Mouse (Mus musculus) midbrain, embryonic 10.5 days (tissue): ENCODE data around the gene Cd164l2. TPM values are rescaled to one million over a fixed set of nuclear protein-coding genes. Genes with fewer than 3 reads are reported as not detected.

Experiments
- DNase-seq: peaks from one replicate; pipeline ENCODE4 v3.0.0-alpha.2; 2017; ENCODE audit warnings: low spot score
- H3K27ac ChIP-seq: fragments of 300-500 bp; sonication (generic); replicated peaks from 2 replicates; pipeline ENCODE4 v1.5.1; 2016; ENCODE audit warnings: mild to moderate bottlenecking
- H3K27me3 ChIP-seq: fragments of 300-500 bp; sonication (generic); 2 replicates; pipeline ENCODE4 v1.6.1; 2016; ENCODE audit warnings: low read depth, mild to moderate bottlenecking; ENCODE audit not compliant: poor library complexity, severe bottlenecking
- H3K36me3 ChIP-seq: fragments of 300-500 bp; sonication (generic); 2 replicates; pipeline ENCODE4 v1.6.1; 2016; ENCODE audit warnings: mild to moderate bottlenecking, moderate library complexity
- H3K4me1 ChIP-seq: fragments of 300-500 bp; sonication (generic); 2 replicates; pipeline ENCODE4 v1.6.1; 2016
- H3K4me3 ChIP-seq: fragments of 300-500 bp; sonication (generic); 2 replicates; pipeline ENCODE4 v1.5.1; 2016; ENCODE audit warnings: mild to moderate bottlenecking, moderate library complexity
- H3K9me3 ChIP-seq: fragments of 300-500 bp; sonication (generic); replicated peaks from 2 replicates; pipeline ENCODE4 v1.6.1; 2016; ENCODE audit warnings: mild to moderate bottlenecking
- WGBS: fragments of 180-500 bp; shearing (Covaris S2); methylation state at CpG from one replicate; pipeline ENCODE4 v1.1.7; 2016; 5-methylcytosine and 5-hydroxymethylcytosine counted together
- polyA plus RNA-seq: library from polyadenylated mRNA; unstranded; fragments of >200 nt; fragmentation: Nextera tagmentation; extraction: Ambion mirVana; gene quantifications from 2 replicates; pipeline ENCODE4 v1.2.1, GENCODE M21; 2016

Cd164l2 gene
- polyA plus RNA-seq, 1 experiment from 2014 or later, result 1.7 TPM

DNA sequence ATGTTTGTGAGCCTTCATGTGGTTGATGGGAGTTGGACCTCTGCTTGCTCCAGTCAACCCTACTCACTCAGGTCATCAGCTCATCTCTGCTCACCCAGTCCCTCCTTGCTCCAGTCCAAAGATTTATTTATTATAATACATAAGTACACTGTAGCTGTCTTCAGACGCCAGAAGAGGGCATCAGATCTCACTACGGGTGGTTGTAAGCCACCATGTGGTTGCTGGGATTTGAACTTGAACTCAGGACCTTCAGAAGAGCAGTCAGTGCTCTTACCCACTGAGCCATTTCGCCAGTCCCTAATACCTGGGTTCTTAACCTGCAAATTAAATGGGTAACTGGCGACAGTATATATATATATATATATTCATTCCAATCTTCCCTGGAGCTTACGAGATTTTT, 23.5 kb downstream of the Cd164l2 start:
- Histone ChIP-seq H3K4me1 (peaks cover 7% of the 10 kb centered on the region), H3K9me3 (no peaks in the 10 kb centered on the region), H3K27me3 (peaks cover 52% of the 10 kb centered on the region), H3K4me3 (no peak overlapping the region), H3K27ac (no peak overlapping the region), H3K36me3 (no peaks in the 10 kb centered on the region)
- WGBS, result 82% methylated on average over 5 of the region's 5 CpGs
- DNase-seq, result no peak

DNA sequence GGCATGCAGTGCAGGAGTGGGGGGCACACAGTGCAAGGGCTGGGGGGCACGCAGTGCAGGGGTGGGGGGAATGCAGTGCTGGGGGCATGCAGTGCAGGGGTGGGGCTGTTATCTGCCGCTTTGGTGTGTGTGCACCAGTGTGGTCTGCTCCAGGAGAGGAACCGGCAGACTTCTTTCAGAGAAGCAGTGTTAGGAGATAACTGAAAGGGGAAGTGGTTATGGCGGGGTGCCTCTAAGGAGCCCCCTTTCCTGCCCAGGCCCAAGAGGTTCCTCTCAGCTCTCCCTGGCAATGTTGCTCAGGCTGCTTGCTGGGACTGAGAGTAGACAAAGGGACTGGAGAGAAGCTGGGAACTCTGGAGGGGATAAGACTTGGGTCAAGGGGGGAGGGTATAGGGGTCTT, 26.0 kb downstream of the Cd164l2 start:
- Histone ChIP-seq H3K27ac (no peak overlapping the region), H3K4me1 (peaks cover 26% of the 10 kb centered on the region), H3K36me3 (no peaks in the 10 kb centered on the region), H3K27me3 (peaks cover 77% of the 10 kb centered on the region), H3K4me3 (no peak overlapping the region), H3K9me3 (no peaks in the 10 kb centered on the region)
- whole genome bisulfite sequencing, result 71% methylated on average over 4 of the region's 4 CpGs
- DNase-seq, result no peak

DNA sequence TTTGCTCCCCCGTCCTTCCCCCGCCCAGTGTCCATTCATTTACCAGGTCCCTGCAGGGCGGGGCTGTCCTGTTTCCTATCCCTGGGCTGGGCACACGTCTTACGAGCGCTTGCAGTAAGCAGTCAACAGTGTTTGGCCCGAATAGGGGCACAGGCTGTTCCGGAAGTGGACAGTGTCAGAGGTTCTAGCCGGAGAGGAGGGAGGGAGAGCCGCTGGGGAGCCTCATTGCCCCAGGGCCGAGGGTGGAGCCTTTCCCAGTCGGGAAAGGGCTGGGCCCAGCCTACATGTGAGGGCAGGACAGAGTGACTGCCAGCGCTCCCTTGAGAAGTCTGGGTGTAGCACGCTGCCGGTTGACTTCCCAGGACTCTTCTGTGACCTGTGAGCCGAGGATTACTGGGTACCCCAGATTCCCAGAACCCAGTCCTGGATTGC, 28.6 kb downstream of the Cd164l2 start, which contains the start of gene Map3k6:
Map3k6 (plus strand) TSS at position 329 of the 432 bp plus-strand sequence.
- H3K4me3 ChIP-seq, result peak within 1 kb of the TSS; percentile 70
- WGBS, result 4% methylated on average over 16 of the region's 16 CpGs
- no peaks in the 10 kb centered on the region for H3K36me3 ChIP-seq
- DNase-seq, result peak; percentile 38
- H3K27ac ChIP-seq, result peak within 1 kb of the TSS; percentile 83
- H3K27me3 ChIP-seq, result peaks cover 88% of the 10 kb centered on the region
- peaks cover 34% of the 10 kb centered on the region for H3K4me1 ChIP-seq
- no peaks in the 10 kb centered on the region for H3K9me3 ChIP-seq

DNA sequence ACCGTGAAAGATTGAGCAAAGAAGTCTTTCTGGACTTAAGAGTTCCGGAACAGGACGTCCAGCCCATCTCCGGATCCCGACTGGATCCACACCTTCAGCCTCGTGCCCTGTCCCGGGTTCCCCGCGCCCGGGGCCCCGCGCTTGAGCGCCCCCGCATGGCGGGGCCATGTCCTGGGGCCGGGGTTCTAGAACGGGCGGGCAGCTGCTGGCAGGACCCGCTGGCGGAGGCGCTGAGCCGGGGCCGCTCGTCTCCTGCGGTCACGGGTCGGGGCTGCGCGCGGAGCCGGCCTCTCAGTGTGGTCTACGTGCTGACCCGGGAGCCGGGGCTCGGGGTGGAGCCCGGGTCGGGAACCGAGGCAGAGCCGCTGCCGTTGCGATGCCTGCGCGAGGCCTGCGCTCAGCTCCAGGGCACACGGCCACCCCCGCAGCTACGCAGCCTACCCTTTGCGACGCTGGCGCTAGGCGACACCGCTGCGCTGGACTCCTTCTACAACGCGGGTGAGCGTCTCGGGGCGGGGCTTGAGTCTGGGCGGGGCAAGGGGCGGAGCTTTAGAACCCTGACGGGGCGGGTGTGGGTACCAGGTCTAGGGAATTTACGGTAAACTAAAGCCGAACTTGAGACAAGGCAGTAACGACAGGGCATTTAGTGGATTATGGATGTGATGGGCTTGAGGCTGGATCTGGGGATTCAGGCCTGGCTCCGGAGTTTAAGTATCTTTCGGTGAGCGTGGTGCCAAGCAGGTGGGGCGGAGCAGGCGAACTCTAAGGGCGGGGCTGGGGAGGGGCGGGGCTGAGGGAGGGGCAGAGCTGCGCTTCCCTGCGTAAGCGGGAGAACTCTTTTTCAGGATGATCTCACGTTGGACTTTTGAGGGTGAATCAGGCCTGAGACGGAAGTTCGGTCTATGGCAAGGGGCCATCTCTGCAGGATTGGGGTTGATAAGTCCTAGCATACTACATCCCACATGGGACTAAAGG, 29.3 kb downstream of the Cd164l2 start:
- H3K36me3 ChIP-seq, result no peaks in the 10 kb centered on the region
- peaks cover 34% of the 10 kb centered on the region for H3K4me1 ChIP-seq
- H3K9me3 ChIP-seq, result no peaks in the 10 kb centered on the region
- peak overlapping the region; percentile 70 for H3K4me3 ChIP-seq
- peak overlapping the region; percentile 83 for H3K27ac ChIP-seq
- DNase-seq, result peak; percentile 93
- under 1% methylated on average over 78 of the region's 78 CpGs for WGBS
- peaks cover 95% of the 10 kb centered on the region for H3K27me3 ChIP-seq

DNA sequence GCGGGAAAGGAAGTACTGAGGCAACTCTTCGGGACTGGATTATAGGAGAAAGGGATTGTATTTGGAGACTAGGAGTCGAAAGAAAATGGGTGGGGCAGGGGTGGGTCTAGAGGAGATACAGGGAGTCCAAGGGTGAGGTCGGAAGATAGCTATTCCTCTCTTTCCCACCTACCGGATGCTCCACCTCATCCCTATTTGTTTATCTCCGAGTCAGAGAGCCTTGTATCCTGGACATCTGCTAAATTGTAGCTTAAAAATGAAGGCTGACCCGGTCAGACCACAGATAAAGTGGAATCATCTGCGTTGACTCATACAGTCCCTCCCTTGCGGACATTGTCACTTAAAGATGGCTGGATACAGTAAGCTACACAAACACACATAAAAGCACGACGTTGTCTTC, 30.0 kb downstream of the Cd164l2 start:
- Histone ChIP-seq H3K27ac (no peak overlapping the region), H3K4me3 (peak overlapping the region; percentile 70), H3K4me1 (peaks cover 34% of the 10 kb centered on the region), H3K27me3 (peaks cover 97% of the 10 kb centered on the region), H3K9me3 (no peaks in the 10 kb centered on the region), H3K36me3 (no peaks in the 10 kb centered on the region)
- no peak for DNase-seq
- WGBS, result 33% methylated on average over 11 of the region's 11 CpGs

DNA sequence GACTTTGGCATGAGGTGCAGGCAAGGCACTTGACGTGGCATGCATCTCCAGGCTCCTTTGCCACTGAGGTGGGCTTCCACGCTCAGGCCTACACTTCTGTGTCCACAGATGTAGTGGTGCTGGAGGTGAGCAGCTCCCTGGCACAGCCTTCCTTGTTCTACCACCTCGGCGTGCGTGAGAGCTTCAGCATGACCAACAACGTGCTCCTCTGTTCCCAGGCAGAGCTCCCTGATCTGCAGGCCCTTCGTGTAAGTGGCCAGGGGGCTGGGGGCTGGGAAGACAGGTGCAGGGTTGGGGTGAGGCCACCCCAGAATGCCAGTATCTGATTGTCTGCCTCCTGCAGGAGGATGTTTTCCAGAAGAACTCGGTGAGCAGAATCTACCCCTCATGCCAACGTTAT, 30.8 kb downstream of the Cd164l2 start:
- Histone ChIP-seq H3K27ac (no peak overlapping the region), H3K4me1 (peaks cover 37% of the 10 kb centered on the region), H3K36me3 (no peaks in the 10 kb centered on the region), H3K9me3 (no peaks in the 10 kb centered on the region), H3K27me3 (peaks cover 97% of the 10 kb centered on the region), H3K4me3 (no peak overlapping the region)
- no peak for DNase-seq
- WGBS, result 56% methylated on average over 9 of the region's 9 CpGs

DNA sequence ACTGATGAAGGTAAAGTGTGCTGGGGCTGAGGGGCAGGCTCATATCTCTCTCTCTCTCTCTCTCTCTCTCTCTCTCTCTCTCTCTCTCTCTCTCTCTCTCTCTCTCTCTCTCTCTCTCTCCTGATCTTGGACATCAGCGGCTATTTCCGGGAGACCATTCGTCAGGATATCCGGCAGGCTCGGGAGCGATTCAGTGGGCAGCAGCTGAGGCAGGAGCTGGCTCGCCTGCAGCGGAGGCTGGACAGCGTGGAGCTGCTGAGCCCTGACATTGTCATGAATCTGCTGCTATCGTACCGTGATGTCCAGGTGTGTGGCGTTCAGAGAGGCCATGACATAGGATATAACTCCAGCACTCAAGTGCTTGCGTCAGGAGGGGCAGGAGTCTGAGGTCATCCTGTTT, 31.6 kb downstream of the Cd164l2 start:
- Histone ChIP-seq H3K27me3 (peaks cover 99% of the 10 kb centered on the region), H3K4me1 (peaks cover 33% of the 10 kb centered on the region), H3K36me3 (no peaks in the 10 kb centered on the region), H3K27ac (no peak overlapping the region), H3K4me3 (no peak overlapping the region), H3K9me3 (no peaks in the 10 kb centered on the region)
- 78% methylated on average over 13 of the region's 13 CpGs for WGBS
- DNase-seq, result no peak

DNA sequence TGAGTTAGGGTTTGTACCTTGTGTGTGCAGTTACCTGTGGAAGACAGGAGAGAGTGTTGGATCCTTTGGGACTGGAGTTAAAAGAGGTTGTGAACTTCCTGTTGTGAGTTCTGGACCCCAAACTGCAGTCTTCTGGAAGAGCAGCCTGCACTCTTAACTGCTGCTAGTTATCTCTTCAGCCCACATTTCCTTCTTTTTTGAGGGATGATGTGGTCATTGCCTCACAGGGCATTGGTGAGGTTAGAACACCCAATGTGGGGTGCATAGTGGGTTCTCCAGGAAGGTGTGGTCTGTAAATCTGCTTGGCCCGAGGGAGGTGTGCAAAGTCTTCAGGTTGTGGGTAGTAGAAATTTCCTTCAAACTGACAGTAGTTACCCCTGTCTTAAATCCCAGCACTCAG, 32.4 kb downstream of the Cd164l2 start:
- Histone ChIP-seq H3K27me3 (peaks cover 99% of the 10 kb centered on the region), H3K27ac (no peak overlapping the region), H3K4me1 (peaks cover 33% of the 10 kb centered on the region), H3K9me3 (no peaks in the 10 kb centered on the region), H3K36me3 (no peaks in the 10 kb centered on the region), H3K4me3 (no peak overlapping the region)
- no peak for DNase-seq
- 93% methylated on average over 1 of the region's 1 CpGs for WGBS

DNA sequence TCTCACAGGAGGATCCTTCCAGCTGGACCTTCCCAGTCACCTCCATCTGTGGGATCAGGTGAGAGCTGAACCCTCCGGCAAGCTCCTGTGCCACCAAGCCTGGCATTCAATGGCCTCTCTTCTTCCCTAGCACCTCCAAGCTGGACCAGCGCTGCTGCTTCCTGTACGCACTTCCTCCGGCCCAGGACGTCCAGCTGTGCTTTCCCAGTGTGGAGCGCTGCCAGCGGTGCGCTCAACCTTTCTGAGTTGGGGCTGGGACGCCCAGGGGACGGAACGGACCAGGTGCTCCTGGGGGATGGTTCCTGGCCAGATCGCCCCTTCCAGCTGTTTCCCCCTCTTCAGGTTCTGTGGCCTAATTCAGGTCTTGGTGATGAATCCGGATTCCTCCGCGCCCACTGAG, 35.1 kb downstream of the Cd164l2 start:
- peaks cover 34% of the 10 kb centered on the region for H3K4me1 ChIP-seq
- no peak overlapping the region for H3K27ac ChIP-seq
- no peaks in the 10 kb centered on the region for H3K9me3 ChIP-seq
- peaks cover 100% of the 10 kb centered on the region for H3K27me3 ChIP-seq
- no peaks in the 10 kb centered on the region for H3K36me3 ChIP-seq
- 18% methylated on average over 15 of the region's 15 CpGs for WGBS
- no peak for DNase-seq
- no peak overlapping the region for H3K4me3 ChIP-seq

DNA sequence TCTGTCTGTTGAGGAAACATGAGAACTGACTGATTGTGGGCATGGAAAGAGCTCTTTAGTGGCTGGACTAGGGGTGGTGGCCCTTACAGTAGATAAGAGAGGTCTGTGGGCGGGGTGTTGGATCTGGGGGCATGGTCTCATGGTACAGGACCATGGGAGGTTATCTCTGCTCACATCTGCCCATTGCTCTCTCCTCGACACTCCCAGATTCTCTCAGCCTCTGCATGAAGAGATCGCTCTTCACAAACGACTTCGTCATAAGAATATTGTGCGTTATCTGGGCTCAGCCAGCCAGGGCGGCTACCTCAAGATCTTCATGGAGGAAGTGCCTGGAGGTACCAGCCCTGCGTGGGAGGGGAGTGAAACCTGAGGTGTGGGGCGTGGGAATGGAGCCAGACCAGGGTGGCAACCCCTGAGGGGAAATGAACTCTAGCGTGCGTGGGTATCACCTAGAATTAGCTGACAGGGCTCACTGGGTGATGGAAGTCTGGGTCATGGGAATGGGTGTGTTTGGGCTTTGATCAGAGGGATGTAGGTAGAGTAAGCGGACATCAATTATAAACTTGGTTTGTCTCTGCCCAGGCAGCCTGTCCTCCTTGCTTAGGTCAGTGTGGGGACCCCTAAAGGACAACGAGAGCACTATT, 36.0 kb downstream of the Cd164l2 start:
- Histone ChIP-seq H3K27me3 (peaks cover 100% of the 10 kb centered on the region), H3K4me3 (no peak overlapping the region), H3K4me1 (peaks cover 32% of the 10 kb centered on the region), H3K9me3 (no peaks in the 10 kb centered on the region), H3K27ac (no peak overlapping the region), H3K36me3 (no peaks in the 10 kb centered on the region)
- 77% methylated on average over 13 of the region's 13 CpGs for WGBS
- no peak for DNase-seq

DNA sequence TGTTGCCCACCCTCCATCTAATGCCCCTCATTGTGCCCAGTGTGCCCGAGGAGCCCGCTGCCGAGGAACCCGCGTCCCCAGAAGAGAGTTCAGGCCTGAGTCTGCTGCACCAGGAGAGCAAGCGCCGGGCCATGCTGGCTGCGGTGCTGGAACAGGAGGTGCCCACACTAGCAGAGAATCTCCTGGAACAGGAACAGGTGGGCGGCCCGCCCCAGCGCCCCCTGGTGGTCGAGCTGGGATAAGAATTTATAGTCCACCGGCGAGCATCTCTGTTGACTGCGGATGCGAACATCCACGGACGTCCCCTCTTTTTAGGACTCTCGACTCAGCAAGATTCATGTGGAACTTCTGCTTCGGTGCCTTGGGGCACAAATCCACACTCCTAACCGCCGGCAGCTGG, 38.7 kb downstream of the Cd164l2 start:
- H3K27me3 ChIP-seq, result peaks cover 100% of the 10 kb centered on the region
- WGBS, result 2% methylated on average over 22 of the region's 22 CpGs
- peak; percentile 82 for DNase-seq
- peaks cover 24% of the 10 kb centered on the region for H3K4me1 ChIP-seq
- H3K27ac ChIP-seq, result peak overlapping the region; percentile 55; the same call in 1 of the 2 replicates
- H3K36me3 ChIP-seq, result no peaks in the 10 kb centered on the region
- peak overlapping the region; percentile 57 for H3K4me3 ChIP-seq
- H3K9me3 ChIP-seq, result no peaks in the 10 kb centered on the region

DNA sequence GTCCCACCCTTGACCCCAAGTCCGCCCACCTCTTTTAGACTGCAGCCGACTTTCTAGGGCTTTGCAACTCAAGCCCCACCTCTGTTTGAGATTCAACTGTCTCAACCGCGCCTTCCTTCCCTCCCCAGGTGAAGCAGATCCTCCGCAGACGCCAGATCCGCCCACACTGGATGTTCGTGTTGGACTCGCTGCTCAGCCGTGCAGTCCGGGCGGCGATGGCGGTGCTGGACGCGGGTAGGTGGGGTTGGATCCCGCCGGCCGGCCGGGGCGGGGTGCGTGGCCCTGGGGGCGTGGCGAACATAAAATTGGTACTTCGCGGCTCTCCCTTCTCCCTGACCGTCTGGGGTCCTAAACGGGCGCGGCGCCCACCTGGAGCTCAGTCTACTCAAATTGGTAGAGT, 39.3 kb downstream of the Cd164l2 start:
- H3K4me3 ChIP-seq, result peak overlapping the region; percentile 57
- DNase-seq, result peak; percentile 43
- peak overlapping the region; percentile 38; the same call in 1 of the 2 replicates for H3K27ac ChIP-seq
- H3K36me3 ChIP-seq, result no peaks in the 10 kb centered on the region
- WGBS, result 0% methylated on average over 31 of the region's 31 CpGs
- no peaks in the 10 kb centered on the region for H3K9me3 ChIP-seq
- H3K4me1 ChIP-seq, result peaks cover 24% of the 10 kb centered on the region
- H3K27me3 ChIP-seq, result peaks cover 100% of the 10 kb centered on the region

DNA sequence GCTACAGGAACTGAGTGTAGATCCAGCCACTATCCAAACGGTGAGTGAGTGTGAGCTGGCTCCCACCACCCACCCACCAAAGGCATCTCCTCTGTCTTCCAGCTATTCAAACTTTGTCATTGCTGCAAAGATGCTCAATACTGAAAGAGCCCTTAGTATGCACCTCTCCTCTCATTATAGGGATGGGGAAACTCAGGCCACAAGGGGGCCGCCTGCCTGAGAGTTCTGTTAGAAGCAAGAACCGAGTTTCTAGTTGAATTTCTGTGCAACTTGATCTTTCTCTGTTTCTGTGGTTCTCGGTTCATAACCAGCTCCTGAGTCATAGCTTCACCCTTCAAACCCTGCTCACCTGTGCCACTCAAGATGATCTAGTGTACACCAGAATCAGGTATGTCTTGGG, 40.2 kb downstream of the Cd164l2 start:
- Histone ChIP-seq H3K9me3 (no peaks in the 10 kb centered on the region), H3K4me1 (peaks cover 27% of the 10 kb centered on the region), H3K36me3 (no peaks in the 10 kb centered on the region), H3K27me3 (peaks cover 100% of the 10 kb centered on the region), H3K4me3 (no peak overlapping the region; the same call in 1 of the 2 replicates), H3K27ac (no peak overlapping the region)
- no peak for DNase-seq
- WGBS, result 27% methylated on average over 4 of the region's 4 CpGs
